Mouse (Mus musculus): ENCODE data around the gene Gmeb1. TPM values are rescaled to one million over a fixed set of nuclear protein-coding genes. Genes with fewer than 3 reads are reported as not detected.
A peak's percentile ranks its signal among the peaks of the same experiment; 100 is the strongest.

Gene Gmeb1
- total and polyA plus RNA-seq, 3 experiments: 9.9 to 29.6 TPM; not detected in 1

- no peak overlapping the region for H3K4me3 ChIP-seq (ENCODE audit: control insufficient read depth in 1 of 2, insufficient read depth in 1 of 2, low read depth in 2 of 2, low read length in 2 of 2)
- no peaks in the 10 kb centered on the region for H3K27me3 ChIP-seq (ENCODE audit: control insufficient read depth in 1 of 2, insufficient read depth in 2 of 2, low read length in 2 of 2)
- H3K4me1 ChIP-seq (ENCODE audit: control insufficient read depth in 1 of 2, insufficient read depth in 2 of 2, low read length in 2 of 2): peaks cover 0 to 9% of the 10 kb centered on the region in 2 experiments; a peak in 2 of 4 replicates
- no peak overlapping the region for H3K27ac ChIP-seq (ENCODE audit: control insufficient read depth, low read depth, low read length)
- TF ChIP-seq POLR2A (IDR thresholded peaks at IDR 0.05; ENCODE audit: control insufficient read depth in 1 of 2, insufficient read depth in 1 of 2, low read depth in 1 of 2, low read length in 2 of 2, poor library complexity in 1 of 2) (no peak), RAD21 (IDR thresholded peaks at IDR 0.05; ENCODE audit: low read depth, low read length) (peak; percentile 37), MYB (IDR thresholded peaks at IDR 0.05; ENCODE audit: low read depth, low read length) (no peak), MEF2A (IDR thresholded peaks at IDR 0.05; ENCODE audit: extremely low read depth, insufficient replicate concordance, low read depth, low read length, poor library complexity, severe bottlenecking) (no peak), E2F4 (IDR thresholded peaks at IDR 0.05; ENCODE audit: borderline replicate concordance, low read depth, low read length) (no peak), NELFE (IDR thresholded peaks at IDR 0.05; ENCODE audit: low read depth, low read length) (no peak), KAT2A (conservative IDR thresholded peaks at IDR 0.05; ENCODE audit: low read depth, low read length) (no peak), TBP (IDR thresholded peaks at IDR 0.05; ENCODE audit: low read depth, low read length) (no peak), CHD1 (IDR thresholded peaks at IDR 0.05; ENCODE audit: low read depth, low read length) (no peak), CTCF (IDR thresholded peaks at IDR 0.05 in 2 of 3, conservative IDR thresholded peaks at IDR 0.05 in 1 of 3; ENCODE audit: control insufficient read depth in 1 of 3, insufficient read depth in 1 of 3, low read depth in 2 of 3, low read length in 3 of 3, poor library complexity in 1 of 3, severe bottlenecking in 1 of 3) (peak; percentile 33 to 47 (median 40); a peak in 4 of 6 replicates), MAZ (IDR thresholded peaks at IDR 0.05; ENCODE audit: low read depth, low read length) (no peak), SMC3 (IDR thresholded peaks at IDR 0.05; ENCODE audit: low read depth, low read length) (peak; percentile 47), NRF1 (IDR thresholded peaks at IDR 0.05; ENCODE audit: insufficient read depth, low read depth, low read length, poor library complexity, severe bottlenecking) (no peak), MAX (IDR thresholded peaks at IDR 0.05; ENCODE audit: low read length) (no peak), MXI1 (IDR thresholded peaks at IDR 0.05; ENCODE audit: low read depth, low read length) (no peak), EP300 (IDR thresholded peaks at IDR 0.05; ENCODE audit: low read depth in 1 of 2, low read length in 2 of 2) (no peak), ZKSCAN1 (IDR thresholded peaks at IDR 0.05; ENCODE audit: low read depth, low read length) (no peak), CHD2 (IDR thresholded peaks at IDR 0.05; ENCODE audit: low read length) (no peak), MYC (IDR thresholded peaks at IDR 0.05; ENCODE audit: low read depth, low read length) (no peak), ZMIZ1 (IDR thresholded peaks at IDR 0.05; ENCODE audit: low read depth, low read length) (no peak)
- H3K79me2 ChIP-seq (ENCODE audit: control insufficient read depth, insufficient read depth, low read length, poor library complexity): no peaks in the 10 kb centered on the region
- no peak overlapping the region for H3K9ac ChIP-seq (ENCODE audit: control insufficient read depth, low read depth, low read length, poor library complexity, severe bottlenecking)
- no peaks in the 10 kb centered on the region for H3K9me3 ChIP-seq (replicated peaks; ENCODE audit: insufficient read depth, low read length)
- no peaks in the 10 kb centered on the region; a peak in 2 of 4 replicates for H3K36me3 ChIP-seq (ENCODE audit: control insufficient read depth in 1 of 2, insufficient read depth in 2 of 2, low read length in 2 of 2)
- DNase-seq (ENCODE audit: low read depth, low spot score): no peak
Measured at GRCm38 (mm10) chr4:132295696-132296390, 34.4 kb upstream of the Gmeb1 start.

Data from MEL (cell line).